Mouse (Mus musculus): ENCODE measurements at regions not wholly inside any gene's neighbourhood (a gene's known extent, or its start where the extent isn't known, plus 50 kb on each side); places are given as distances from the start of the nearest gene placed in this dataset.

- TF ChIP-seq CTCF (IDR thresholded peaks at IDR 0.05; ENCODE audit: control insufficient read depth, insufficient read depth, insufficient read length), result no peak
- no peak for TF ChIP-seq MYOG (IDR thresholded peaks at IDR 0.05; ENCODE audit: control insufficient read depth, extremely low read depth, insufficient read length)
- TF ChIP-seq MYOD1 (IDR thresholded peaks at IDR 0.05; ENCODE audit: control insufficient read depth, insufficient read length, low read depth), result no peak
- no peak for TF ChIP-seq MAX (IDR thresholded peaks at IDR 0.05)
Observed at GRCm38 (mm10) chr8:25440391-25441056, 616.4 kb upstream of the Adam5 start.

Measured in C2C12 (cell line).